Mouse (Mus musculus) embryo, embryonic 10.5 days (tissue): ENCODE results near the gene Erbb2.

Experiments
- DNase-seq: peaks from one replicate; pipeline ENCODE4 v3.0.0-alpha.2; 2015; ENCODE audit warnings: low spot score

Erbb2 gene

GRCm38 (mm10) chr11:98458121-98458990 lies 46.1 kb downstream of the Erbb2 start:
- DNase-seq, result peak; percentile 38

- DNase-seq, result no peak
Observed at GRCm38 (mm10) chr11:98459071-98459741, 46.9 kb downstream of the Erbb2 start.

- DNase-seq, result no peak
Observed at GRCm38 (mm10) chr11:98459860-98460259, 47.6 kb downstream of the Erbb2 start.

- no peak for DNase-seq
Observed at GRCm38 (mm10) chr11:98461109-98461720, 48.9 kb downstream of the Erbb2 start.

GRCm38 (mm10) chr11:98462255-98462654 lies 50.0 kb downstream of the Erbb2 start:
- no peak for DNase-seq

GRCm38 (mm10) chr11:98463911-98464310 lies 51.6 kb downstream of the Erbb2 start:
- DNase-seq, result no peak

GRCm38 (mm10) chr11:98464516-98464915 lies 52.2 kb downstream of the Erbb2 start:
- no peak for DNase-seq

- no peak for DNase-seq
Observed at GRCm38 (mm10) chr11:98469761-98470714, 57.8 kb downstream of the Erbb2 start.

- no peak for DNase-seq
Observed at GRCm38 (mm10) chr11:98470795-98471194, 58.5 kb downstream of the Erbb2 start.

- peak; percentile 33 for DNase-seq
Observed at GRCm38 (mm10) chr11:98472696-98473095, 60.4 kb downstream of the Erbb2 start.

GRCm38 (mm10) chr11:98473916-98474479 lies 61.7 kb downstream of the Erbb2 start:
- no peak for DNase-seq

- no peak for DNase-seq
Observed at GRCm38 (mm10) chr11:98474967-98475366, 62.7 kb downstream of the Erbb2 start.

- DNase-seq, result no peak
Observed at GRCm38 (mm10) chr11:98475630-98476433, 63.6 kb downstream of the Erbb2 start.

GRCm38 (mm10) chr11:98476434-98476807 lies 64.2 kb downstream of the Erbb2 start:
- DNase-seq, result no peak

- no peak for DNase-seq
Observed at GRCm38 (mm10) chr11:98477011-98477701, 64.9 kb downstream of the Erbb2 start.

- no peak for DNase-seq
Observed at GRCm38 (mm10) chr11:98479026-98479939, 67.0 kb downstream of the Erbb2 start.

GRCm38 (mm10) chr11:98479940-98480497 lies 67.7 kb downstream of the Erbb2 start:
- DNase-seq, result no peak

- DNase-seq, result no peak
Observed at GRCm38 (mm10) chr11:98481231-98481630, 69.0 kb downstream of the Erbb2 start.

GRCm38 (mm10) chr11:98482067-98482466 lies 69.8 kb downstream of the Erbb2 start:
- DNase-seq, result no peak
